Mouse (Mus musculus) myocyte (in vitro differentiated cells): Measurements from ENCODE around the gene Palld. TPM values are rescaled to one million over a fixed set of nuclear protein-coding genes. Genes with fewer than 3 reads are reported as not detected.

Source experiments
- H3K27me3 ChIP-seq: one replicate; pipeline ENCODE4 v1.6.1; 2011; ENCODE audit not compliant: control insufficient read depth, insufficient read depth, insufficient read length
- H3K36me3 ChIP-seq: one replicate; pipeline ENCODE4 v1.6.1; 2011; ENCODE audit not compliant: control insufficient read depth, insufficient read depth
- H3K4me2 ChIP-seq: one replicate; pipeline ENCODE4 v1.6.1; 2011; ENCODE audit warnings: low read depth, control low read depth
- H3K4me3 ChIP-seq: one replicate; pipeline ENCODE4 v1.5.1; 2011; ENCODE audit warnings: mild to moderate bottlenecking, control low read depth, moderate library complexity
- H3K79me2 ChIP-seq: one replicate; pipeline ENCODE4 v1.6.1; 2011; ENCODE audit not compliant: control insufficient read depth, insufficient read depth
- H3ac ChIP-seq: one replicate; pipeline ENCODE4 v1.6.1; 2011; ENCODE audit not compliant: control insufficient read depth, insufficient read length
- CEBPB ChIP-seq: IDR thresholded peaks from 2 replicates; pipeline ENCODE4 v1.6.1; 2011; ENCODE audit warnings: mild to moderate bottlenecking, moderate library complexity; ENCODE audit not compliant: poor library complexity, insufficient read depth, severe bottlenecking
- E2F4 ChIP-seq: IDR thresholded peaks from one replicate; pipeline ENCODE4 v1.6.1; 2011; ENCODE audit warnings: mild to moderate bottlenecking, control low read depth, moderate library complexity; ENCODE audit not compliant: insufficient read depth
- MAX ChIP-seq: IDR thresholded peaks from one replicate; pipeline ENCODE4 v1.6.1; 2011; ENCODE audit warnings: low read depth, mild to moderate bottlenecking, control low read depth
- MYOD1 ChIP-seq, 3 experiments: IDR thresholded peaks; one replicate each; pipeline ENCODE4 v1.6.1; 2011; ENCODE audit warnings: control low read depth in 2 of 3, low read depth in 2 of 3, mild to moderate bottlenecking in 2 of 3, moderate library complexity in 1 of 3; ENCODE audit not compliant: insufficient read length in 2 of 3, control insufficient read depth in 1 of 3
- MYOG ChIP-seq, 3 experiments: IDR thresholded peaks; one replicate each; pipeline ENCODE4 v1.6.1; 2011; ENCODE audit warnings: control low read depth in 2 of 3, low read depth in 2 of 3, mild to moderate bottlenecking in 2 of 3; ENCODE audit not compliant: insufficient read length in 2 of 3, control insufficient read depth in 1 of 3, insufficient read depth in 1 of 3
- POLR2A ChIP-seq: IDR thresholded peaks from one replicate; pipeline ENCODE4 v1.6.1; 2011; ENCODE audit warnings: low read depth, mild to moderate bottlenecking, control low read depth, moderate library complexity; ENCODE audit not compliant: insufficient read length
- POLR2AphosphoS2 ChIP-seq: IDR thresholded peaks from one replicate; pipeline ENCODE4 v1.6.1; 2011; ENCODE audit warnings: low read depth, control low read depth; ENCODE audit not compliant: insufficient read length
- REST ChIP-seq: IDR thresholded peaks from one replicate; pipeline ENCODE4 v1.6.1; 2011; ENCODE audit warnings: mild to moderate bottlenecking, control low read depth, moderate library complexity; ENCODE audit not compliant: insufficient read depth, insufficient read length
- SRF ChIP-seq: IDR thresholded peaks from one replicate; pipeline ENCODE4 v1.6.1; 2011; ENCODE audit warnings: low read depth; ENCODE audit not compliant: control insufficient read depth, insufficient read length
- TCF12 ChIP-seq: IDR thresholded peaks from one replicate; pipeline ENCODE4 v1.6.1; 2011; ENCODE audit warnings: mild to moderate bottlenecking, control low read depth; ENCODE audit not compliant: poor library complexity, insufficient read depth, severe bottlenecking
- TCF3 ChIP-seq: IDR thresholded peaks from one replicate; pipeline ENCODE4 v1.6.1; 2011; ENCODE audit warnings: low read depth, control low read depth; ENCODE audit not compliant: insufficient read length
- USF1 ChIP-seq: IDR thresholded peaks from one replicate; pipeline ENCODE4 v1.6.1; 2011; ENCODE audit warnings: low read depth, mild to moderate bottlenecking, control low read depth, moderate library complexity
- polyA plus RNA-seq: library from polyadenylated mRNA; unstranded; fragments of >200 nt; fragmentation: generic; extraction: Trizol; gene quantifications from one replicate; pipeline ENCODE4 v1.2.1, GENCODE M21; 2012; ENCODE audit warnings: missing spikeins

The Palld gene
- polyA plus RNA-seq, 1 experiment = 52.4 TPM

DNA sequence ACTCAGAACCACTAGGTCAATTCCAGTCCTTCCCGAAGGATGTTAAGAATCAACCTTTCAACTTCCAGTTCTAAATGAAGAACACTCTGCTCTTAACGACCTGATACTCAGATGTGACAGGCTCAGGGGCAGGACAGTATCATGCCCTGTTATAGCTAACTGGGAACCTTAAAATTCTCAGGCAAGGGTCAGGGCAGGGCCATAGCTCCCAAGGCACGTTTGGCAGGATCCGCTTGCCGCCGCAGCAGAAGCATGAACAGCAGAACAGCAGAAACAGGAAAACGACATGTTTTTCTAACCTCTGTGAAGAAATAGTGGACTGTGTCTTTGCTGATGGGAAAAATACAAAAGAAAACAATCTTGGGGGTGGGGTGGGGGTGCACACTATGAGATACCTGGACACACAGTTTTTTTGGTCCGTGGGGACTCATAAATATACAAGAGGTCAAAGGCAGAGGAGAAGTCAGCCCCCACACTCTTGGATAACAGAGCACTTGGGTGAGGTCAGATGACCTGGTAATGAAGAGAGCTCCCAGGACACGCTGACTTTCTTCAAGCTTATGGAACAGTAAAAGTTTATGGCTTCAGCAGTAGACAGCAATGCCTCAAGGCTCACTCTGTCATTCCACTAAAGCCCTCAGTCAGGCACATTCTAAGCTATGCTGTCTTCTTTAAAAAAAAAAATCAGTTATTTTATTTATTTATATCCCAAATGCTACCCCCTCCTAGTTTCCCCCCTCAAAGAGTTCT, 201.4 kb downstream of the Palld start:
- no peak overlapping the region for H3K4me2 ChIP-seq
- no peaks in the 10 kb centered on the region for H3K27me3 ChIP-seq
- no peak overlapping the region for H3K4me3 ChIP-seq
- H3K36me3 ChIP-seq = peaks cover 6% of the 10 kb centered on the region
- H3ac ChIP-seq = no peak overlapping the region
- TF ChIP-seq TCF3 (no peak), CEBPB (no peak), MYOD1 (IDR thresholded peaks at IDR 0.05; ENCODE audit: control insufficient read depth in 1 of 3, insufficient read length in 2 of 3, low read depth in 2 of 3) (no peak), USF1 (no peak), TCF12 (no peak), POLR2AphosphoS2 (no peak), SRF (no peak)
- H3K79me2 ChIP-seq = no peaks in the 10 kb centered on the region

DNA sequence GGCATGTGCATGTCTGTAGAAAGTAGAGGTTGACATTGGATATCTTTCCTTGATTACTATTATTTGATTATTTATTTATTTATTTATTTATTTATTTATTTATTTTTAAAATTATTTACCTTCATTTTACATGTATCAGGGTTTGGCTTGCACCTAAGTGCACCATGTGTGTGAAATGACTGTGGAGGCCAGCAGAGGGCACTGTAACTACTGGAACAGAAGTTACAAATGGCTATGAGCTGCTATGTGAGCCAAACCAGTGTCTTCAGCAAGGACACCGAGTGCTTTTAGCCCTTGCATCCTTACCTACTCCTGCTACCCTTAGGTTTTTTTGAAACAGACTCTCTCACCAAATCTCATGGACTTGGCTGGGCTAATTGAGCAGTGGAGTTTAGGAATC, 202.2 kb downstream of the Palld start:
- TF ChIP-seq POLR2AphosphoS2 (no peak), REST (no peak), MAX (no peak), USF1 (no peak), TCF3 (no peak), POLR2A (no peak), MYOG (IDR thresholded peaks at IDR 0.05; ENCODE audit: control insufficient read depth in 1 of 3, insufficient read depth in 1 of 3, insufficient read length in 2 of 3, low read depth in 2 of 3) (no peak), SRF (no peak), MYOD1 (IDR thresholded peaks at IDR 0.05; ENCODE audit: control insufficient read depth in 1 of 3, insufficient read length in 2 of 3, low read depth in 2 of 3) (no peak), E2F4 (no peak), CEBPB (no peak), TCF12 (no peak)
- Histone ChIP-seq H3K36me3 (peaks cover 6% of the 10 kb centered on the region), H3ac (no peak overlapping the region), H3K27me3 (no peaks in the 10 kb centered on the region), H3K79me2 (no peaks in the 10 kb centered on the region), H3K4me3 (no peak overlapping the region), H3K4me2 (no peak overlapping the region)

DNA sequence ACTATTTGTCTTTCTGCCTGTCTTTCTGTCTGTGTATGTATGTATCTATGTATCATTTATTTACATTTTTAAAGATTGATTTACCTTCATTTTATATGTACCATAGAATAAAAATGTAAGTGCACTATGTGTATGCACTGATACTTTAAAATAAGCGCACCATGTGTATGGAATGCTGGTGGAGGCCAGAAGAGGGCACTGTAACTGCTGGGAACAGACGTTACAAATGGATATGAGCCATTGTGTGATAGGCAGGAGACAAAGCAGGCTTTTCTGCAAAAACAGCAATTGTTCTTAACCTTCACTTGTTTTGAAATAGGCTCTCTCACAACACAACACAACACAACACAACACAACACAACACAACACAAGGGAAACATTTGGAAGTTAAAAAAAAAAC, 203.5 kb downstream of the Palld start:
- no peak for TF ChIP-seq POLR2AphosphoS2
- no peak for TF ChIP-seq MAX
- TF ChIP-seq CEBPB = no peak
- TF ChIP-seq TCF12 = no peak
- no peak for TF ChIP-seq MYOG (IDR thresholded peaks at IDR 0.05; ENCODE audit: control insufficient read depth in 1 of 3, insufficient read depth in 1 of 3, insufficient read length in 2 of 3, low read depth in 2 of 3)
- TF ChIP-seq MYOD1 (IDR thresholded peaks at IDR 0.05; ENCODE audit: control insufficient read depth in 1 of 3, insufficient read length in 2 of 3, low read depth in 2 of 3) = no peak
- no peak for TF ChIP-seq SRF
- no peak for TF ChIP-seq E2F4
- TF ChIP-seq REST = no peak
- TF ChIP-seq POLR2A = no peak
- TF ChIP-seq TCF3 = no peak
- Histone ChIP-seq H3K4me3 (no peak overlapping the region), H3K27me3 (no peaks in the 10 kb centered on the region), H3K79me2 (no peaks in the 10 kb centered on the region), H3K4me2 (no peak overlapping the region), H3K36me3 (peaks cover 6% of the 10 kb centered on the region), H3ac (no peak overlapping the region)

DNA sequence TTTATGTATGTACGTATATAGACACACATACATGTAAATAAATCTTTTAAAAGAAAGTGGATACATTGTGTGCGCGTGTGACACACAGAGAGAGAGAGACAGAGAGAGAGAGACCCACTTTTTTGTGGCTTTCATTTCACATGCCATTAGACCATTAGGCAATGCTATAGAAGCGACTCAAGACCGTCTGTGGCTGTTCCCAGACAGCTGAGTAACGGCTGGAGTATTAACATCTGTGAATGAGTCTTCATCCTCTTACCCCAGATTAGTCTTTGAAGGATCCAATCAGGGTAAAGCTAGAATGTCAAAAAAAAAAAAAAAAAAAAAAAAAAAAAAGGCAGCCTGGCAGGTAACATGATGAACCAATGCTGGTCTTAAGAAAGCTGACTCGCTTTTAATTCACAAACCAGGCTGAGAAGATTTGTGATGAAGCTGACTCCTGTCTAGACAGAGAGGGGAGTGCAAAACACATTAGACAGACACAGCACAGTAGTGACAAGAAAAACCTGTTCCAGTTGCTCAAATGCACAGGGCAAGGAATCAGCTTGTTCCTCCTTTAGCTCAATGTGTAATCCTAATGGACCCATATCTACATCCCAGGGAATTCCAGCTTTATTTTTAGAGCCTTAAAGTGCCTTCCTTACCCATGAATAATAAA, 204.6 kb downstream of the Palld start:
- Histone ChIP-seq H3K27me3 (no peaks in the 10 kb centered on the region), H3ac (no peak overlapping the region), H3K4me3 (no peak overlapping the region), H3K4me2 (peak overlapping the region; percentile 21), H3K36me3 (peaks cover 6% of the 10 kb centered on the region), H3K79me2 (no peaks in the 10 kb centered on the region)
- TF ChIP-seq MAX = no peak
- no peak for TF ChIP-seq SRF
- no peak for TF ChIP-seq MYOD1 (IDR thresholded peaks at IDR 0.05; ENCODE audit: control insufficient read depth in 1 of 3, insufficient read length in 2 of 3, low read depth in 2 of 3)
- no peak for TF ChIP-seq POLR2AphosphoS2
- no peak for TF ChIP-seq E2F4
- no peak for TF ChIP-seq POLR2A
- TF ChIP-seq CEBPB = no peak
- no peak for TF ChIP-seq TCF12
- no peak for TF ChIP-seq USF1
- no peak for TF ChIP-seq TCF3
- TF ChIP-seq MYOG (IDR thresholded peaks at IDR 0.05; ENCODE audit: control insufficient read depth in 1 of 3, insufficient read depth in 1 of 3, insufficient read length in 2 of 3, low read depth in 2 of 3) = no peak
- TF ChIP-seq REST = no peak
